Mouse (Mus musculus): ENCODE measurements around the gene Phf21a. TPM values are rescaled to one million over a fixed set of nuclear protein-coding genes. Genes with fewer than 3 reads are reported as not detected.

Gene Phf21a
- total and polyA plus RNA-seq, 3 experiments = 8.8 to 76.4 (median 26.8) TPM

- peaks cover 29% of the 10 kb centered on the region for H3K27me3 ChIP-seq (ENCODE audit: insufficient read depth, low read length)
- no peak for ATAC-seq (ENCODE audit: extremely low read depth, insufficient number of reproducible peaks, low FRiP score, poor library complexity, severe bottlenecking)
- no peaks in the 10 kb centered on the region for H3K4me1 ChIP-seq (ENCODE audit: insufficient read depth, low read depth, low read length)
- DNase-seq (ENCODE audit: low spot score) = no peak
- no peaks in the 10 kb centered on the region for H3K36me3 ChIP-seq (replicated peaks)
- no peak for TF ChIP-seq TAL1 (conservative IDR thresholded peaks at IDR 0.05; ENCODE audit: low read depth, low read length)
- H3K9me3 ChIP-seq (replicated peaks) = no peaks in the 10 kb centered on the region
- H3K4me3 ChIP-seq (ENCODE audit: low read depth, low read length) = no peak overlapping the region
Measured at GRCm38 (mm10) chr2:92067600-92067999, 25.3 kb upstream of the Phf21a start.

- DNase-seq (ENCODE audit: low spot score) (no peak), ATAC-seq (ENCODE audit: extremely low read depth, insufficient number of reproducible peaks, low FRiP score, poor library complexity, severe bottlenecking) (no peak)
- no peaks in the 10 kb centered on the region for H3K4me1 ChIP-seq (ENCODE audit: insufficient read depth, low read depth, low read length)
- TF ChIP-seq TAL1 (conservative IDR thresholded peaks at IDR 0.05; ENCODE audit: low read depth, low read length) = no peak
- H3K36me3 ChIP-seq (replicated peaks) = no peaks in the 10 kb centered on the region
- H3K27me3 ChIP-seq (ENCODE audit: insufficient read depth, low read length) = peaks cover 20% of the 10 kb centered on the region
- no peaks in the 10 kb centered on the region for H3K9me3 ChIP-seq (replicated peaks)
- no peak overlapping the region for H3K4me3 ChIP-seq (ENCODE audit: low read depth, low read length)
Measured at GRCm38 (mm10) chr2:92069630-92070029, 23.3 kb upstream of the Phf21a start.

DNA sequence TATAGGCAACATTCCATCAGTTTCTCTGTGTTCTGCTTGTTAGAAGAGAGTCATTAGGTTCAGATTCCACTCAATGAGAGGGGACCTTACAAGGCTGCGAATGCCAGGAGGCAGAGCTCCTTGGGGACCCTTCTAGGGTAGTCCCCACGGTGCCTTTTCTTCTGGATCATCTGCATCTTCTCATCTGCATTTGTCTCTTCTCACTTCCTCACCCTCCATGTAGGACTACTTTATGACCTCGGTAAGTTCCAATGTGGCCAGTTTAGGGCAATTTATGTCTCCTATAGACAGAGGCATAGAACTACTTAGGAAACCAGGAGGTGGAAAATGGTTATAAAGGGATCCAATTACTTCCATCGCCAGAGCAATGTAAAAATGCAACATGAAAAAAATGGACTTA lies 21.8 kb upstream of the Phf21a start:
- no peak for ATAC-seq (ENCODE audit: extremely low read depth, insufficient number of reproducible peaks, low FRiP score, poor library complexity, severe bottlenecking)
- Histone ChIP-seq H3K9me3 (replicated peaks) (no peaks in the 10 kb centered on the region), H3K36me3 (replicated peaks) (no peaks in the 10 kb centered on the region), H3K4me1 (ENCODE audit: insufficient read depth, low read depth, low read length) (no peaks in the 10 kb centered on the region), H3K4me3 (ENCODE audit: low read depth, low read length) (no peak overlapping the region), H3K27me3 (ENCODE audit: insufficient read depth, low read length) (peaks cover 9% of the 10 kb centered on the region)
- DNase-seq (ENCODE audit: low spot score) = no peak
- TF ChIP-seq GATA2 (IDR thresholded peaks at IDR 0.05; ENCODE audit: borderline replicate concordance, low read depth, low read length) (no peak), GATA1 (IDR thresholded peaks at IDR 0.05; ENCODE audit: borderline replicate concordance, low read length) (no peak), TAL1 (conservative IDR thresholded peaks at IDR 0.05; ENCODE audit: low read depth, low read length) (no peak), CTCF (IDR thresholded peaks at IDR 0.05; ENCODE audit: low read depth, low read length) (no peak), POLR2AphosphoS5 (IDR thresholded peaks at IDR 0.05; ENCODE audit: insufficient replicate concordance, low read depth, low read length) (no peak)

DNA sequence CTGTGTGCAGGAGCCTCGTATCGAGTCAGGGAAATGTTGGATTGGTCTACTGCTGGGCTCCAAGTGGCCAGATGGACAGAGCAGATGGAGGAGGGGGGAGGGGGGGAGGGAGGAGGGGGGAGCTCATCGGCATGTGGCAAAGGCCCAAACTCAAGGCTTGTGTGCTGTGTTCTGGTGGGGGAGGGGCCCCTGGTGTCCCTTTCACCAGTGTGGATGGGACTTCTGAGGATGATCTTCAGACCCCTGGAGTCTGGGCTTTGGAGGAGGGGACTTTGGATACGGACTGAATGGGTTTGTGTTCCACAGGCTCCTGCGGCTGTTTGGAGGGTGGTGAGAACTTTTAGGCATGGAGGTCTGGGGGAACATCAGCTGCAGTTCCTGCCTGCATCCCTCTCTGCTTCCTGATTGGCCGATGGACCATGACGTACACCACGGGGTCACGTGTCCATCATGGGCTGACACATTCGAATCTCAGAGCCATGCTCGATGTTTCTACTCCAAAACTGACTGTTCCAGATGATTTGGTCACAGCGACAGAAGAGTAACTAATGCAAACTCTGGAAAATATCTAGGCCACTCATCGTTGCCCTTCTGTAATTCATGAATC lies 16.7 kb upstream of the Phf21a start:
- no peaks in the 10 kb centered on the region for H3K36me3 ChIP-seq (replicated peaks)
- no peak for ATAC-seq (ENCODE audit: extremely low read depth, insufficient number of reproducible peaks, low FRiP score, poor library complexity, severe bottlenecking)
- peaks cover 18% of the 10 kb centered on the region for H3K27me3 ChIP-seq (ENCODE audit: insufficient read depth, low read length)
- DNase-seq (ENCODE audit: low spot score) = no peak
- TF ChIP-seq TAL1 (conservative IDR thresholded peaks at IDR 0.05; ENCODE audit: low read depth, low read length) (no peak), GATA2 (IDR thresholded peaks at IDR 0.05; ENCODE audit: borderline replicate concordance, low read depth, low read length) (no peak), CTCF (IDR thresholded peaks at IDR 0.05; ENCODE audit: low read depth, low read length) (no peak), POLR2AphosphoS5 (IDR thresholded peaks at IDR 0.05; ENCODE audit: insufficient replicate concordance, low read depth, low read length) (no peak), GATA1 (IDR thresholded peaks at IDR 0.05; ENCODE audit: borderline replicate concordance, low read length) (no peak)
- no peaks in the 10 kb centered on the region for H3K4me1 ChIP-seq (ENCODE audit: insufficient read depth, low read depth, low read length)
- no peaks in the 10 kb centered on the region for H3K9me3 ChIP-seq (replicated peaks)
- H3K4me3 ChIP-seq (ENCODE audit: low read depth, low read length) = no peak overlapping the region

GRCm38 (mm10) chr2:92082196-92082595 lies 10.7 kb upstream of the Phf21a start:
- TF ChIP-seq CTCF (IDR thresholded peaks at IDR 0.05; ENCODE audit: low read depth, low read length) = no peak
- TF ChIP-seq GATA1 (IDR thresholded peaks at IDR 0.05; ENCODE audit: borderline replicate concordance, low read length) = no peak
- TF ChIP-seq GATA2 (IDR thresholded peaks at IDR 0.05; ENCODE audit: borderline replicate concordance, low read depth, low read length) = no peak
- TF ChIP-seq POLR2AphosphoS5 (IDR thresholded peaks at IDR 0.05; ENCODE audit: insufficient replicate concordance, low read depth, low read length) = no peak
- ATAC-seq (ENCODE audit: extremely low read depth, insufficient number of reproducible peaks, low FRiP score, poor library complexity, severe bottlenecking) (no peak), DNase-seq (ENCODE audit: low spot score) (no peak)
- no peaks in the 10 kb centered on the region for H3K4me1 ChIP-seq (ENCODE audit: insufficient read depth, low read depth, low read length)
- H3K9me3 ChIP-seq (replicated peaks) = no peaks in the 10 kb centered on the region
- H3K36me3 ChIP-seq (replicated peaks) = no peaks in the 10 kb centered on the region
- H3K4me3 ChIP-seq (ENCODE audit: low read depth, low read length) = no peak overlapping the region
- H3K27me3 ChIP-seq (ENCODE audit: insufficient read depth, low read length) = peaks cover 14% of the 10 kb centered on the region

DNA sequence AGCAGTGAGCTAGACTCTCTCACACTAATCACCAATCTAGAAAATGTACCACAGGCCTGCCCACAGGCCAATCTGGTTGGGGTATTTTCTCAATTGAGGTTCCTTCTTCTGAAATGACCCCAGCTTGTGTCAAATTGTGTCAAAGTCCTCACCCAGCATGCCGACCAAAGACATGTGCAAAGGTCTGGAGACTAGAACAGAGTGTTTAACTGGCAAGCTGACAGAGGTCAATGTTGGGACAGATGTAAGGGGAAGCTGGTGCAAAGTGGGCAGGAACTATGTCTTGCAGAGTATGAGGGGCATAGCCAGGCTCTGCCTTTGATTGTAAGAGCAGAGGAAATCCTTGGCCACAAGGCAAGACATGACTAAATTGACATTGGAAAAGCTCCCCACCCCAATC lies 7.2 kb upstream of the Phf21a start:
- H3K27me3 ChIP-seq (ENCODE audit: insufficient read depth, low read length) = peaks cover 10% of the 10 kb centered on the region
- H3K9me3 ChIP-seq (replicated peaks) = no peaks in the 10 kb centered on the region
- H3K4me3 ChIP-seq (ENCODE audit: low read depth, low read length) = no peak overlapping the region
- DNase-seq (ENCODE audit: low spot score) (no peak), ATAC-seq (ENCODE audit: extremely low read depth, insufficient number of reproducible peaks, low FRiP score, poor library complexity, severe bottlenecking) (no peak)
- no peaks in the 10 kb centered on the region for H3K4me1 ChIP-seq (ENCODE audit: insufficient read depth, low read depth, low read length)
- TF ChIP-seq GATA2 (IDR thresholded peaks at IDR 0.05; ENCODE audit: borderline replicate concordance, low read depth, low read length) (no peak), POLR2AphosphoS5 (IDR thresholded peaks at IDR 0.05; ENCODE audit: insufficient replicate concordance, low read depth, low read length) (no peak), CTCF (IDR thresholded peaks at IDR 0.05; ENCODE audit: low read depth, low read length) (no peak), GATA1 (IDR thresholded peaks at IDR 0.05; ENCODE audit: borderline replicate concordance, low read length) (no peak), TAL1 (conservative IDR thresholded peaks at IDR 0.05; ENCODE audit: low read depth, low read length) (no peak)
- H3K36me3 ChIP-seq (replicated peaks) = no peaks in the 10 kb centered on the region

DNA sequence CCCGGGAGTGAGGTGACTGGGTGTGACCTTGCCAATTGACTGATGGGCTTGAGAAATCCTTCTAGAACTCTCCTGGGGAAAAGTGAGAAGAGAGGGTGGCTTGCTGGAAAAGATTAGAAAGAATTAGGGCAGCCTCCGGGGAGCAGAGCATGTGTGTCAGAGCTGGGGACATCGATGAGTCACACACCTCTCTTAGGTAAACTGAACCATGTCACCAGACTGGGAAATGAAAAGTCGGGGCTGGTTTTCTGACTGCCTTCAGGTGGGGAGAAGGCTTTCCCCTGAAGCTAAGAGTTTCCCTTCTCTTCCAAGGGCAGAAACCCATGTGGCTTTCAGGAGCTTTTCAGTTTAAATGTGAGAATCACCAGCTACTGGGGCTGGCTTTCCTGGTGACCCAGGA lies 5.9 kb upstream of the Phf21a start:
- DNase-seq (ENCODE audit: low spot score) = no peak
- TF ChIP-seq POLR2AphosphoS5 (IDR thresholded peaks at IDR 0.05; ENCODE audit: insufficient replicate concordance, low read depth, low read length) = no peak
- TF ChIP-seq GATA2 (IDR thresholded peaks at IDR 0.05; ENCODE audit: borderline replicate concordance, low read depth, low read length) = no peak
- TF ChIP-seq TAL1 (conservative IDR thresholded peaks at IDR 0.05; ENCODE audit: low read depth, low read length) = no peak
- TF ChIP-seq GATA1 (IDR thresholded peaks at IDR 0.05; ENCODE audit: borderline replicate concordance, low read length) = no peak
- no peak for TF ChIP-seq CTCF (IDR thresholded peaks at IDR 0.05; ENCODE audit: low read depth, low read length)
- Histone ChIP-seq H3K4me3 (ENCODE audit: low read depth, low read length) (no peak overlapping the region), H3K36me3 (replicated peaks) (no peaks in the 10 kb centered on the region), H3K27me3 (ENCODE audit: insufficient read depth, low read length) (peaks cover 16% of the 10 kb centered on the region), H3K9me3 (replicated peaks) (no peaks in the 10 kb centered on the region), H3K4me1 (ENCODE audit: insufficient read depth, low read depth, low read length) (no peaks in the 10 kb centered on the region)
- ATAC-seq (ENCODE audit: extremely low read depth, insufficient number of reproducible peaks, low FRiP score, poor library complexity, severe bottlenecking) = no peak

Data from G1E (cell line).